Mouse (Mus musculus): ENCODE data around the gene Mvp.

The Mvp gene

DNA sequence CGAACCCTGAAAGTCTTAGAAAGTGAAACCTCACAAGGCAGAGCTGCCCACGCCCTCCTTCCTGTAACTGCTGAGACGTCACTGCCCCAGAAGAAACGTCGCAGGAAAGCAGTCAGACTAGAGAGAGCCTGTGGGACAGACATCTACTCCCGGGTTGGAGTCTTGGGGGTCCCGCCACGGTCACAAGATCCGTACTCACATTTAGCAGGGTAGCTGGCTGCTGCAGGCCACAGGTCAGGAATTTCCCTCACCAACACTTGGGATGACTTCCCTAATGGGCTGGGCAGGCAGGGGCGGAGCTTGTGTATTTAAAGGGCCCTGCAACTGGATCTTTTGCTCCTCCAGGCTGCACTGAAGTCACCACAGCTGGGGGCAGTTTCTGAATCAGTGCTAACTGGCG, at the start of gene Mvp:
Gene Mvp, minus strand, starts transcription at position 302 of the 400 bp plus-strand sequence.
- peak; percentile 64 to 65 for DNase-seq

GRCm38 (mm10) chr7:127055026-127055585, 40.7 kb upstream of the Mvp start:
- peak in 1 of 2 experiments; percentile 42 for DNase-seq

DNA sequence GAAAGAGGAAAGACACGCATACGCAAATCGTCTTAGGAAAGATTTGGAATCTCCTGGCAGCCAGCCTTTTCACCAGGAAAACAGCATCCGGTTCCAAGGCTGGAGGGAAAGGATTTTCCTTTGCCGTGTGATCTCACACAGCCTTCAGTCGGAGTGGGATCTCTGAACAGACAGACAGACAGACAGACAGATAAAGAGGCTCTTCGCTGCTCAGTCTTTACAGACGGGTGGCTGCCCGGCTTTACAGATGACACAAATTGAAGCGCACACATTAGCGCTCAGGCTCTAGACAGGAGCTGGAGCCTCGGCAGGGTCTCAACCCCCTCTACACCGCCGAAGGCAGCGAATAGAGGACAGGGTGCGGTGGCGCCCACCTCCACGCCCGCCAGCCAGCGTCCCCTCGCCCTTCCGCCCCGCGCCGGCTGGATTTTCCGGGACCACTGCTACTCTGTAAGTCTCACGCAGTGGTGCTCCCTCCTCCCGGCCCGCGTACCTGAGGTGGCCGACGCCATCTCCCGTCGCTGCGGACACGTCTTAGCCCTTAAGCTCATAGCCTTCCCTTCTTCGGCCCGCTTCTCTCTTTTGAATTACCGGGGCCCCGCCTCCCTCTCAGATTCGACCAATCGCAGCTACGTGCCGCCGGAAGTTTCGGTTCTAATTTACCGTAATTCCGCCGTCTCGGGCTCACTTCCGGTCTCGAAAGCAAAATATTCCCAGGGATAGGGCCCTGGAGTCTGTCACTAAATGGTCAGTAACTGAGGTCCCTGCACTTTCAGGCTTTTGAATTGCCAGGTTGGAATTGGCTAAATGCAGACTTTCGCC, 27.6 kb upstream of the Mvp start, which contains the start of gene Kif22:
Gene Kif22, minus strand, starts transcription at position 621 of the 822 bp plus-strand sequence.
- DNase-seq, result peak; percentile 86 to 88

GRCm38 (mm10) chr7:127031244-127031643, 16.8 kb upstream of the Mvp start:
- DNase-seq, result no peak

GRCm38 (mm10) chr7:127030172-127030571, 15.8 kb upstream of the Mvp start:
- no peak for DNase-seq

DNA sequence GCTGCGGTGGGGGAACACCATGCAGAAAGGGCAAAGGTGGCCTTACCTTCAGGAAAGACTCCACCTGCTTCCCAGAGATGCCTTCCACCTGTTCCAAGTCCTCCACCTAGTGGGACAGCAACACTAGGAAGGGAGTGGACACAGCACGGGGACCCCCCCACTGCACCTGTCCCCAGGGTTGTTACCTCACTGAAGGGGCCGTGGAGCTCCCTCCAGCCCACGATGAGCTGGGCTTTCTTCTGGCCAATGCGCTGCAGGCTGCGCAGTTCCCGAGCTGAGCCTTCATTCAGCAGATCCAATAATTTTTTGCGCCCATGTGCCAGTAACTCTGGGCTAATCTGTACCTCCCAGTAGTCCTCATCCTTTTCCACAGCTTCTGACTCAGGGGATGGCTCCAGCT, 13.5 kb upstream of the Mvp start:
- no peak for DNase-seq

DNA sequence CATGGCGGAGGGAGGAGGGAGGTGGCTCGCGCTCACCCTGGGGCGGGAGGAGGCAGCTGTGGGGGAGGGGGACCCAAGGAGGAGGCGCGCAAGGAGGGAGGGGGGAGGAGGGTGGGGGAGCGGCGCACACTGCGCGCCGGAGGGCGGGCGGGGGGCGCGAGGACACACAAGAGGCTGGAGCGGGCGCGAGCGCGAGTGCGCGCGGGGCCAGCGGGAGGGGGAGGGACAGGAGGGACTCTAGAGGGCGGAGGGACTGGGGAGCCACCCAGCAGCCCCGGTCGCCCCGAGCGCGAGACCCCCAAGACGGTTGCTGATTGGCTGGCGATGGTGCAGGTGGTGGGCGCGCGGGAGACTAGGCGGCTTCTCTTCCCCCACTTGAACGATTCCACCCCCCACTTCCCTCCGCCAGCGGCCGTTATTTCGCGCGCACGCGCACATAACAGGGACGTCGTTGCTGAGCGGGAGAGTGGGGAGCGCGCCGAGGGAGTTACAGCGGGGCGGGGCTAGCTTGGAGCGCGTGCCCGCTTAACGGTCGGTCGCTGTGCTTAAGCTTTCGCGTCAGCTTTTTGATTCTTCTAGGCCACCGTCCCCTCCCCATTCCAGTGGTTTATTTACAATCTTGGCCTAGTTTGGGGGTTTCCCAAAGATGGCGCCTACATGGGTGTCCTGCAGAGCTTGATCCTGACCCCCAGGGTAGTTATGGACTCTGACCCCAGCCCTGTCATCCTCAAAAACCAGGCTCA, 12.7 kb upstream of the Mvp start, which contains the start of gene Maz:
Gene Maz, minus strand, starts transcription at position 54 of the 743 bp plus-strand sequence.
- DNase-seq, result peak; percentile 99 to 100

- DNase-seq, result no peak
Observed at GRCm38 (mm10) chr7:127026616-127026983, 12.2 kb upstream of the Mvp start.

DNA sequence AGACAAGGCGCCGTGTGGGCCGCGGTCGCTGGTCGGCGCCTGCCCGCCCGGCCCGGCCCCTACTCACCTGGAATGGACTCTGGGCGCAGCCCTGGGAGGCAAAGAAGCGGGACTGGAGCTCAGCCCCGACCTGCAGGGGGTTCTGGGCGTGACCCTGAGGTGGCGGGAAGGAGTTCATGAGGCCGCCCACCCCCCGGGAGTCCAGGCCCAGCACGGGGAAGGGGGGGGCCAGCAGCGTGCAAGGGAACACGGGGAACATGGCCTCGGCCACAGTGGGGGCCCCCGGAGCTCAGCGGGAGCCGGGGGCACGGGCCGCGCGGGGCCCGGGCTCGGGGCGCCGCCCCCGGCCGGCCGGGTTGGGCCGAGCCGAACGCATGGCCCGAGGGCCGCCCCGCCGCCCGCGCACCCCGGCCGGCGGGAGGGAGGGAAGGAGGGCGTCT, 11.8 kb upstream of the Mvp start:
- DNase-seq, result peak; percentile 76 to 87

DNA sequence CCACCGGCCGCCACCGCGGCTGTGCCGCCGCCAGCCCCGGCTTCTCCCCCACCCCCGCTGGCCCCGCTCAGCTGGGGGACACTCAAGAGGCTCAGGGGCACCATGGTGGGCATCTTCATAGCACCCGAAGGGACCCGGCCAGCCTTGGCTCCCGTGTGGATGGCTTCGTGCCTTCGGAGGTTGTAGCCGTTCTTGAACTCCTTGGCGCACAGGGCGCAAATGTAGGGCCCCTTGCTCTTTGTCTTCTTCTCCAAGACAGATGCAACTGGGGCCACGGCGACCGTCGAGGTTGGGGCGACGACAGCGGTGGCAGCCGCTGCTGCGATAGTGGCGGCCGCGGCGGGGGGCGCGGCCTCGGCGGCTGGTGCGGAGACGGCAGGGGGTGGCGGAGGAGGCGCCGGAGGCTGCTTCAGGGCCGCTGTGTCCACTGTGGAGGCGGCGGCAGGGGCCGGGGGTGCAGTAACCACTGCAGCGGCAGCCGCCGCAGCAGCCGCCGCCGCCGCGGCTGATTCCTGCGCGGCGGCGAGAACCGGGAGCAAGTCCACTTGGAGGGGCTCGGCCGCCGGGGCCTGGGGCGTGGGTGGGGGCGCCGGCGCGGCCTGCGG, 11.2 kb upstream of the Mvp start:
- DNase-seq, result peak; percentile 65 to 76

DNA sequence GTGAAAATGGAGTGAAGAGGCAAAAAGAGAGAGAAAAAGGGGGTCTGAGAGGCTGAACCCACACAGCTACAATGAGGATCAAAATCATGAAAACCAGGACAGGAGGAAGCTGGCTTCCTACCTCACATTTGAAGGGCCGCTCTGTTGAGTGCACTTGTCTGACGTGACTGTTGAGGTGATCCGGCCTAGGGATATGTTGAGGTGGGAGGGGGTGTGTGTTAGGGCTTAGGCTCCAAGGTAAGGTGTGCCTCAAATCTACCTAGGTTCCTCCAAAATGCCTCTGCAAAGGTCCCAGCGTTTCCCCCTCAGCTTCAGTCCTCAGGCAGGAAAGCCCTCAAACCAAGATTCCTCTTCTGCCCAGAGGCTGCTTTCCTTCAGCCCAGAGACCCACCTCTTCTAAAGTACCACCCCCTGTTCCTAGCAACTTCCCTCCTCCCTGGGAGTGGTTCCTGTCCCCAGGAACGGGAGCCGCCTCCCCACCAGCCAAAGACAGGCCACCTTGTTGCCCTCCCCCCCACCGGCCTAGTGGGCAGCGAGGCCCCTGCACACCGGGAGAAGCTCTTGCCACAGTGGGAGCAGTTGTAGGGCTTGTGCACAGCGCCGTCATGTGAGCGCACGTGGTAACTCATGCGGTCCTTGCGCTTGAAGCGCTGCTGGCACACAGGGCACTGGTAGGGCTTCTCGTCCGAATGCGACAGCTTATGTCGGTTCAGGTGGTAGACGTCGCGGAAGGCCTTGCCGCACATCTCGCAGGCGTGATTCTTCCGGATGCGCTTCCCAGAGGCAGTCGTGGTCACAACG, 10.5 kb upstream of the Mvp start:
- DNase-seq, result peak; percentile 86 to 91

- peak; percentile 70 to 82 for DNase-seq
Observed at GRCm38 (mm10) chr7:127023896-127024690, 9.7 kb upstream of the Mvp start.

DNA sequence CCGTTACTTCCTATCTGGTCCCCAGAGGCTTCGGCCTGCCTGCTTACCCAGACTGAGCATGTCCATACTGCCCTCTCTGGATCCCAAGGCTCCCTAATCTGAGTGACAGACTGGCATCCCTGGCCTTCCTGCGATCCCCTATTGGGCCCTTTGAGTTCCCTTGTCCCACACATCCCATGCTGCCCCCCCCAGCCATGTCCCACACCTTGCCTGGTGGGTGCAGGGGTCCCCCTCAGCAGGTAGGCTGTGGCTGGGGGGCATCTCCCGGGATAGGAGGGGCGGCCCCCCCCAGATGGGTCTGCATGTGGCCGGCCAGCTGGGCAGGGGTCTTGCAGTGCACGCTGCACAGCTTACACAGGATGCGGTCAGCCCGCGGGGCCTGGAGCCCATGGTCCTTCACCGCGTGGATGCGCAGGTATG, 8.9 kb upstream of the Mvp start:
- DNase-seq, result peak in 1 of 2 experiments; percentile 69

DNA sequence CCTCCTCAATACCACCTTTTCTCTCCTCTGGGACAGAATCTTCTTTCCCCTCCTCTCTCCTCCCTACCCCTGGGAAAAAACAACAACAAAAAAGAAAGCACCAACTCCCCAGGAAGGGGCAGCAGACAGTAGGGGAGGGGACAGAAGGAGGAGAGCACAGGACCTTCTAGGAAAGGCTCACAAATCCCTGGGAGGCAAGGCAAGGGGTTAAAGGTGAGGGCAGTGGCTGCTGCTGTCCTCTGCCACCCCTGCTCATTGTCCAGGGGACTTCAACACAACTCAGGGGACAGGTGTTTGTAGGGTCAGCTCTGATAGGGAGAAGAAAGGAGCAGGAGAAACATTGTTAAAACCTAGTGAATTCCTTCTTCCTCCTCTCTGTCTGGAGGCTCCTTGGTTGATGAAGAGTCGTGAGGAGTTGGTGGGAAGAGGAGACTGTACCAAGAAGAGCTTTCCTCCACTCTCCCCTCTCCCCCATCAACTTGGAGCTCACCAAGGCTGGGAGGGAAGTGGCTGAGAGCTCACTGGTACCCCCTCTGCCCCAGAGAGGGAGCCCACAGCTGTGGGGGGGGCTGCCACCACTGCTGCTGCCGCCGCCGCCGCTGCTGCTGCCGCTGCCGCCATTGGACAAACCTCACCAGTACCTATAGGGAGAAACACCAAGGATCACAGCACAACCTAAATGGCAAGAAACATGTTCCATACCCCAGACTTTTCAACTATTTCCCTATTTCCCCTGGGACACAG, 8.3 kb upstream of the Mvp start:
- peak; percentile 46 to 66 for DNase-seq

DNA sequence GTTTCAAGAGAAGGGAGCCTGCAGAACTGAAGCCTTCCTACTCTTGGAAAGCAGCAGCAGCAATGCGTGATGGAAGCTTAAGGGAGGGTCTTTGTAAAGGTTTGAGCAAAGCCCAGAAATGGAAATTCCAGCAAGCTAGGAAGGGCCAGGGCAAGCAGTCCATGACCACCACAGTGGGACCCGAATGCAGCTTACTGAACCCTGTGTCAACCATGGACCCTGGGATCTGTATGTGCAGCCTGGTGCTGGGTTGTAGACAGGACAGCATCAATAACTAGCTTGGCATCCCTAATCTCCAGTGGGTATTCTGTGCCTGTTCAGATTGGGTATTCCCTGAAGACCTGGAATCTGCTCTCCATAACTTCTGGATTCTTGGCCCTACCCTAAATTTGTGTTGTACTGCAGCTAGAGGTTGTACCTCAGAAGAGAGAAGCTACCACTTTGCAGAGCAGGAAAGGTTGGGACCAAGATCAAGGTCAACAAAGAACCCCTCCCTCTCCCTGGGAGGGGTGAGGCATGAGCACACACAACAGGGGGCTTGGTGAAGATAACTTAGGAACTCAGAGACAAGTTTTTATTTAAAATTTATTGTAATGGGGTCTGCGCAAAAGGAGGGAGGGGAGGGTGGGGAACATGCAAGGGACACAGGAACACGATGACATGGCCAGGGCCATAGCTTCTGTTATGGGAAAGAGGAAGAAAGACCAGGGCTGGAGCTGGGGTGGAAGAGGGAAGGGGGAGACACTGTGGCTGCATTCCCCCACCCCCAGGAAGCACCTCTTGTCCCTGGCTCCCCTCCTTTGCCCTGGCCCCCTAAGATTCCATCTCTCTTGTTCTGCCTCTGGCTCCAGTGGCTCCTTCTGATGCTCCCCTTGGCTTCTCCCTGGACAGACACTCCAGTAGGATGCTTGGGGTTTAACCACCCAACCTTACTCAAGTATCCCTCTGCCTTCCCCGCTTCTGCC, 7.4 kb upstream of the Mvp start:
- DNase-seq, result no peak

- peak; percentile 73 to 84 for DNase-seq
Observed at GRCm38 (mm10) chr7:127020901-127021562, 6.6 kb upstream of the Mvp start, which contains the start of the genes Gm42742 and Prrt2. Gene Gm42742 (minus strand): TSS chr7:127021097. Gene Prrt2 (minus strand): TSS chr7:127021211.

DNA sequence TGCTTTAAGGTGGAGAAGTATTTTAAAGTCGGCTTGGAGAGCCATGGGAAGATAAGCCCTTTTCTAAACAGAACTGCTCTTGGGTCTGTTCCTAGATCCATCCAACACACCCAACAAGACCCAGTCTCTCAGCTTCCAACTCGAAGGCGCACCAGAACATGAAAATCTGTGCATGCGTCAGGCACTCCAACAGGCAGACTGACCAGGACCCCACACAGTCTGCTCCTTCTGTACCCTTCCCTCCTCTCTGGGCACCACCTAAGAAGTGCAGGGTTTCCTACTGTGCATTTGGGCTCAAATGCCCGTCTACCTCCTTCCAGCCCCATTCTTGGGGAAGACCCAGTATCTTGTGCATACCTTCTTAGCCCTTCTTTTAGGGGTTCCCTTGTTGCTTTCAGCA, 6.1 kb upstream of the Mvp start:
- no peak for DNase-seq

GRCm38 (mm10) chr7:127020031-127020430, 5.6 kb upstream of the Mvp start:
- no peak for DNase-seq

Data from thymus, postnatal 36 days (tissue).